Mouse (Mus musculus) lung, embryonic 16.5 days (tissue): ENCODE measurements around the gene Raph1. TPM values are rescaled to one million over a fixed set of nuclear protein-coding genes. Genes with fewer than 3 reads are reported as not detected.

Experiments
- ATAC-seq: fragments of 200-750 bp; cut with Nextera tagmentation; 2 replicates; pipeline ENCODE4 v1.8.0; 2017; ENCODE audit warnings: low read depth, mild to moderate bottlenecking, moderate library complexity
- H3K27ac ChIP-seq: fragments of 300-500 bp; sonication (generic); 2 replicates; pipeline ENCODE4 v1.5.1; 2014; ENCODE audit warnings: mild to moderate bottlenecking, control low read depth, low read length
- H3K27me3 ChIP-seq: fragments of 300-500 bp; sonication (generic); 2 replicates; pipeline ENCODE4 v1.6.1; 2014; ENCODE audit warnings: low read depth, low read length, mixed read lengths; ENCODE audit not compliant: control insufficient read depth, insufficient read depth
- H3K36me3 ChIP-seq: fragments of 300-500 bp; sonication (generic); 2 replicates; pipeline ENCODE4 v1.6.1; 2014; ENCODE audit warnings: low read length; ENCODE audit not compliant: control insufficient read depth, insufficient read depth
- H3K4me1 ChIP-seq: fragments of 300-500 bp; sonication (generic); replicated peaks from 2 replicates; pipeline ENCODE4 v1.6.1; 2014; ENCODE audit warnings: low read length, mixed read lengths; ENCODE audit not compliant: control insufficient read depth, insufficient read depth
- H3K4me2 ChIP-seq: fragments of 300-500 bp; sonication (generic); 2 replicates; pipeline ENCODE4 v1.6.1; 2014; ENCODE audit warnings: low read depth, low read length, control low read depth
- H3K4me3 ChIP-seq: fragments of 300-500 bp; sonication (generic); 2 replicates; pipeline ENCODE4 v1.5.1; 2014; ENCODE audit warnings: mild to moderate bottlenecking, low read length, control low read depth
- H3K9ac ChIP-seq: fragments of 300-500 bp; sonication (generic); 2 replicates; pipeline ENCODE4 v1.6.1; 2014; ENCODE audit warnings: low read length, control low read depth
- H3K9me3 ChIP-seq: fragments of 300-500 bp; sonication (generic); 2 replicates; pipeline ENCODE4 v1.6.1; 2016; ENCODE audit warnings: low read length; ENCODE audit not compliant: control insufficient read depth
- WGBS: fragments of 180-500 bp; shearing (Covaris S2); extraction: QIAGEN DNeasy Blood & Tissue Kit; methylation state at CpG from one replicate; pipeline ENCODE4 v1.1.7; 2014; 5-methylcytosine and 5-hydroxymethylcytosine counted together
- polyA plus RNA-seq: library from polyadenylated mRNA; unstranded; fragments of >200 nt; fragmentation: Nextera tagmentation; extraction: Ambion mirVana; gene quantifications from 2 replicates; pipeline ENCODE4 v1.2.1, GENCODE M21; 2015

Raph1 gene
- polyA plus RNA-seq, 1 experiment from 2014 or later: 37.9 TPM

GRCm38 (mm10) chr1:60530107-60530506 lies 36.8 kb downstream of the Raph1 start:
- Histone ChIP-seq H3K4me2 (no peak overlapping the region), H3K9ac (no peak overlapping the region), H3K4me1 (no peaks in the 10 kb centered on the region), H3K4me3 (no peak overlapping the region), H3K9me3 (no peaks in the 10 kb centered on the region), H3K27me3 (no peaks in the 10 kb centered on the region), H3K36me3 (peaks cover 23% of the 10 kb centered on the region), H3K27ac (no peak overlapping the region)
- 85% methylated on average over 6 of the region's 6 CpGs for WGBS
- ATAC-seq: no peak

- 70% methylated on average over 2 of the region's 2 CpGs for WGBS
- Histone ChIP-seq H3K27me3 (no peaks in the 10 kb centered on the region), H3K9ac (no peak overlapping the region), H3K4me2 (no peak overlapping the region), H3K27ac (no peak overlapping the region), H3K9me3 (no peaks in the 10 kb centered on the region), H3K4me1 (no peaks in the 10 kb centered on the region), H3K36me3 (peaks cover 3% of the 10 kb centered on the region), H3K4me3 (no peak overlapping the region)
- ATAC-seq: no peak
These were observed 56.3 kb downstream of the Raph1 start for GRCm38 (mm10) chr1:60510584-60510983.

GRCm38 (mm10) chr1:60503456-60503855 lies 63.4 kb downstream of the Raph1 start:
- peaks cover 19% of the 10 kb centered on the region for H3K36me3 ChIP-seq
- no peaks in the 10 kb centered on the region for H3K4me1 ChIP-seq
- H3K9me3 ChIP-seq: no peaks in the 10 kb centered on the region
- H3K27ac ChIP-seq: no peak overlapping the region
- 72% methylated on average over 5 of the region's 5 CpGs for WGBS
- no peak for ATAC-seq
- H3K4me2 ChIP-seq: no peak overlapping the region
- H3K27me3 ChIP-seq: no peaks in the 10 kb centered on the region
- no peak overlapping the region for H3K4me3 ChIP-seq
- H3K9ac ChIP-seq: no peak overlapping the region

GRCm38 (mm10) chr1:60493421-60493820 lies 73.5 kb downstream of the Raph1 start:
- H3K4me2 ChIP-seq: no peak overlapping the region

GRCm38 (mm10) chr1:60492404-60492803 lies 74.5 kb downstream of the Raph1 start:
- H3K27me3 ChIP-seq: no peaks in the 10 kb centered on the region
- ATAC-seq: no peak
- WGBS: 72% methylated on average over 5 of the region's 5 CpGs
- H3K4me3 ChIP-seq: no peak overlapping the region
- H3K9me3 ChIP-seq: no peaks in the 10 kb centered on the region
- H3K4me2 ChIP-seq: no peak overlapping the region
- no peaks in the 10 kb centered on the region for H3K4me1 ChIP-seq
- H3K36me3 ChIP-seq: peaks cover 42% of the 10 kb centered on the region
- H3K9ac ChIP-seq: no peak overlapping the region
- H3K27ac ChIP-seq: no peak overlapping the region

More at GRCm38 (mm10) chr1:60493421-60493820, 73.5 kb downstream of the Raph1 start:
- no peak overlapping the region for H3K9ac ChIP-seq
- no peak overlapping the region for H3K27ac ChIP-seq
- peaks cover 38% of the 10 kb centered on the region for H3K36me3 ChIP-seq
- 75% methylated on average over 6 of the region's 6 CpGs for WGBS
- H3K4me3 ChIP-seq: no peak overlapping the region
- H3K9me3 ChIP-seq: no peaks in the 10 kb centered on the region
- ATAC-seq: no peak
- H3K4me1 ChIP-seq: no peaks in the 10 kb centered on the region
- H3K27me3 ChIP-seq: no peaks in the 10 kb centered on the region

- no peak overlapping the region for H3K9ac ChIP-seq
- H3K36me3 ChIP-seq: peaks cover 35% of the 10 kb centered on the region
- H3K4me1 ChIP-seq: no peaks in the 10 kb centered on the region
- no peaks in the 10 kb centered on the region for H3K27me3 ChIP-seq
- ATAC-seq: no peak
- H3K27ac ChIP-seq: no peak overlapping the region
- H3K9me3 ChIP-seq: no peaks in the 10 kb centered on the region
- no peak overlapping the region for H3K4me2 ChIP-seq
- 78% methylated on average over 4 of the region's 4 CpGs for WGBS
- H3K4me3 ChIP-seq: no peak overlapping the region
These were observed 76.4 kb downstream of the Raph1 start for GRCm38 (mm10) chr1:60490510-60490909.

- no peak for ATAC-seq
- peaks cover 29% of the 10 kb centered on the region for H3K36me3 ChIP-seq
- H3K9ac ChIP-seq: no peak overlapping the region
- H3K27me3 ChIP-seq: no peaks in the 10 kb centered on the region
- H3K9me3 ChIP-seq: no peaks in the 10 kb centered on the region
- no peaks in the 10 kb centered on the region for H3K4me1 ChIP-seq
- H3K27ac ChIP-seq: no peak overlapping the region
- no peak overlapping the region for H3K4me3 ChIP-seq
- no peak overlapping the region for H3K4me2 ChIP-seq
- WGBS: 86% methylated on average over 2 of the region's 2 CpGs
These were observed 77.2 kb downstream of the Raph1 start for GRCm38 (mm10) chr1:60489660-60490059.

- 78% methylated on average over 8 of the region's 8 CpGs for WGBS
These were observed 78.3 kb downstream of the Raph1 start for GRCm38 (mm10) chr1:60488635-60489034.

GRCm38 (mm10) chr1:60485649-60486048 lies 81.3 kb downstream of the Raph1 start:
- Histone ChIP-seq H3K4me1 (no peaks in the 10 kb centered on the region), H3K27me3 (no peaks in the 10 kb centered on the region), H3K9ac (no peak overlapping the region), H3K9me3 (no peaks in the 10 kb centered on the region), H3K36me3 (peaks cover 19% of the 10 kb centered on the region), H3K4me2 (no peak overlapping the region), H3K4me3 (no peak overlapping the region), H3K27ac (no peak overlapping the region)
- ATAC-seq: no peak
- WGBS: 82% methylated on average over 3 of the region's 3 CpGs

More at GRCm38 (mm10) chr1:60488635-60489034, 78.3 kb downstream of the Raph1 start:
- Histone ChIP-seq H3K4me2 (no peak overlapping the region), H3K36me3 (peaks cover 26% of the 10 kb centered on the region), H3K27ac (no peak overlapping the region), H3K27me3 (no peaks in the 10 kb centered on the region), H3K9ac (no peak overlapping the region), H3K9me3 (no peaks in the 10 kb centered on the region), H3K4me1 (no peaks in the 10 kb centered on the region), H3K4me3 (no peak overlapping the region)
- no peak for ATAC-seq

GRCm38 (mm10) chr1:60482881-60483280 lies 84.0 kb downstream of the Raph1 start:
- H3K4me2 ChIP-seq: no peak overlapping the region
- ATAC-seq: no peak
- peaks cover 7% of the 10 kb centered on the region for H3K36me3 ChIP-seq
- no peaks in the 10 kb centered on the region for H3K9me3 ChIP-seq
- WGBS: 79% methylated on average over 1 of the region's 1 CpGs
- no peaks in the 10 kb centered on the region for H3K4me1 ChIP-seq
- no peaks in the 10 kb centered on the region for H3K27me3 ChIP-seq
- no peak overlapping the region for H3K27ac ChIP-seq
- H3K4me3 ChIP-seq: no peak overlapping the region
- no peak overlapping the region for H3K9ac ChIP-seq
